Comparison of ENCODE assay signal across 8 mouse cellular contexts in the genomic region with DNA sequence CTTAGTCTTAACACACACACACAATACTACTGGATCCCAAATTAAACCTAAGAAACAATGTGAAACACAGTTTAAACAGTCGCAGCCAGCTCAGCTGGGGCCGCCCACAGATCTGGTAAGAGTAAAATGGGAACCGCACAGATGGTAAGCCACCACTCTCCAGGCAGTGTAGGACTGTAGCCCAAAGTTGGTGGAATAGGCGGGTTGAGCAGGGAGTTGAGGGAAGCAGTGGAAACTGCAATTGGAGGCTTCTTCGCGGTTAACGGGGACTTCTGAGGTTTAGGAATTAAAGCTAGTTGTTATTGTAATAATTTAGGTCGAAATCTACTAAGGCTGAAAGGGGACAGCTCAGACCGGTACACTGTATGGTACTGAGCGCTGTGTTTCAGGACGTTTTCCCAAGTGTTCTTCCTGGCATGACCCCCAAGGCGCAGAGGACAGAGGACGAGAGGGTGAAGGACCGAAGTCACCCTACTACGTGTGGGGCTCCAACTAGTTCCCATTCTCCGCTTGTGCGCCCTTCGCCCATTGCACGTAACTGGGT. TPM values are rescaled to one million over a fixed set of nuclear protein-coding genes. Genes with fewer than 3 reads are reported as not detected.
DNase-seq lines count a peak whose midpoint lies in the region; ATAC-seq and TF ChIP-seq lines count a peak whose summit lies in the region.

No protein-coding gene starts in this region.

- H3K4me3 ChIP-seq in kidney, embryonic 14.5 days (ENCODE audit: low read length), result peak overlapping the region; percentile 86
- H3K4me3 ChIP-seq in forebrain, embryonic 13.5 days, result peak overlapping the region; percentile 78
- peak overlapping the region; percentile 90 for H3K4me3 ChIP-seq in kidney, postnatal 0 days (replicated peaks; ENCODE audit: low read depth, low read length)
- H3K4me3 ChIP-seq in liver, embryonic 11.5 days (ENCODE audit: low read depth, low read length), result peak overlapping the region; percentile 74

- H3K27ac ChIP-seq in kidney, embryonic 14.5 days (ENCODE audit: low read depth, low read length), result peak overlapping the region; percentile 62
- no peak overlapping the region for H3K27ac ChIP-seq in forebrain, embryonic 13.5 days
- H3K27ac ChIP-seq in kidney, postnatal 0 days, result peak overlapping the region; percentile 62
- peak overlapping the region; percentile 95 for H3K27ac ChIP-seq in liver, embryonic 11.5 days (ENCODE audit: low read depth, low read length)

- H3K4me2 ChIP-seq in kidney, embryonic 14.5 days (replicated peaks; ENCODE audit: low read depth, low read length), result peak overlapping the region; percentile 72
- H3K4me2 ChIP-seq in forebrain, embryonic 13.5 days, result peak overlapping the region; percentile 81
- peak overlapping the region; percentile 88 for H3K4me2 ChIP-seq in kidney, postnatal 0 days (ENCODE audit: low read length)
- H3K4me2 ChIP-seq in liver, embryonic 11.5 days, result peak overlapping the region; percentile 88

- 0 out of 2 replicates have a peak, but pooled peaks cover 5% of the 10 kb centered on the region for H3K4me1 ChIP-seq in kidney, embryonic 14.5 days (ENCODE audit: control insufficient read depth, insufficient read depth, low read length)
- peaks cover 7% of the 10 kb centered on the region for H3K4me1 ChIP-seq in forebrain, embryonic 13.5 days
- H3K4me1 ChIP-seq in kidney, postnatal 0 days (replicated peaks; ENCODE audit: insufficient read depth, low read length), result no peaks in the 10 kb centered on the region
- peaks cover 19% of the 10 kb centered on the region for H3K4me1 ChIP-seq in liver, embryonic 11.5 days (replicated peaks; ENCODE audit: control insufficient read depth, insufficient read depth, low read length)

- peak; percentile 71 for ATAC-seq in kidney, embryonic 14.5 days (ENCODE audit: low FRiP score, low TSS enrichment)
- peak; percentile 82 for ATAC-seq in forebrain, embryonic 13.5 days
- ATAC-seq in kidney, postnatal 0 days (replicated peaks; ENCODE audit: low FRiP score, low read depth), result peak; percentile 65
- peak; percentile 59 for ATAC-seq in liver, embryonic 11.5 days (replicated peaks; ENCODE audit: low FRiP score)

- no peak for DNase-seq in kidney, adult 8-10 months
- DNase-seq in R1 (ENCODE audit: low read depth, low spot score) (peak; percentile 53), MN1 (ENCODE audit: low spot score) (no peak)
- DNase-seq in kidney, postnatal 0 days (ENCODE audit: low spot score), result no peak
- peak; percentile 43 for DNase-seq in liver, embryonic 11.5 days (ENCODE audit: low spot score)
- peak; percentile 77 to 87 for DNase-seq in right cerebral cortex, postnatal 10 days (ENCODE audit: low spot score in 2 of 2)

- TF ChIP-seq CTCF in kidney, postnatal 0 days (IDR thresholded peaks at IDR 0.05; ENCODE audit: low read depth), result no peak

- no peaks in the 10 kb centered on the region; the same call in 1 of the 2 replicates for H3K36me3 ChIP-seq in kidney, embryonic 14.5 days (ENCODE audit: control insufficient read depth, insufficient read depth, low read length)
- no peaks in the 10 kb centered on the region for H3K36me3 ChIP-seq in forebrain, embryonic 13.5 days (ENCODE audit: poor library complexity, severe bottlenecking)
- peaks cover 6% of the 10 kb centered on the region; the same call in 1 of the 2 replicates for H3K36me3 ChIP-seq in kidney, postnatal 0 days (ENCODE audit: insufficient read depth, low read length)
- H3K36me3 ChIP-seq in liver, embryonic 11.5 days (ENCODE audit: control insufficient read depth, insufficient read depth, low read length), result no peaks in the 10 kb centered on the region

- 1% methylated on average over 19 of the region's 19 CpGs for WGBS in kidney, embryonic 14.5 days
- WGBS in forebrain, embryonic 13.5 days, result under 1% methylated on average over 19 of the region's 19 CpGs
- 1% methylated on average over 19 of the region's 19 CpGs for WGBS in kidney, postnatal 0 days
- under 1% methylated on average over 19 of the region's 19 CpGs for WGBS in liver, embryonic 11.5 days

- no peaks in the 10 kb centered on the region for H3K27me3 ChIP-seq in kidney, embryonic 14.5 days (ENCODE audit: control insufficient read depth, insufficient read depth, low read length)
- H3K27me3 ChIP-seq in forebrain, embryonic 13.5 days, result no peaks in the 10 kb centered on the region
- H3K27me3 ChIP-seq in kidney, postnatal 0 days (ENCODE audit: insufficient read depth, low read length), result no peaks in the 10 kb centered on the region
- H3K27me3 ChIP-seq in liver, embryonic 11.5 days (replicated peaks; ENCODE audit: control insufficient read depth, insufficient read depth, low read length), result no peaks in the 10 kb centered on the region

- H3K9me3 ChIP-seq in kidney, embryonic 14.5 days (ENCODE audit: control insufficient read depth, low read length), result no peaks in the 10 kb centered on the region
- H3K9me3 ChIP-seq in forebrain, embryonic 13.5 days (replicated peaks), result no peaks in the 10 kb centered on the region
- no peaks in the 10 kb centered on the region for H3K9me3 ChIP-seq in kidney, postnatal 0 days (replicated peaks; ENCODE audit: low read length)
- H3K9me3 ChIP-seq in liver, embryonic 11.5 days (ENCODE audit: control insufficient read depth, low read length), result no peaks in the 10 kb centered on the region

- H3K9ac ChIP-seq in kidney, embryonic 14.5 days (ENCODE audit: low read depth, low read length), result peak overlapping the region; percentile 76
- H3K9ac ChIP-seq in forebrain, embryonic 13.5 days, result peak overlapping the region; percentile 83
- peak overlapping the region; percentile 84 for H3K9ac ChIP-seq in kidney, postnatal 0 days (ENCODE audit: low read depth, low read length)
- H3K9ac ChIP-seq in liver, embryonic 11.5 days (ENCODE audit: low read depth, low read length), result peak overlapping the region; percentile 85

RNA-seq across cellular contexts. Expression of a gene that starts 0.6 kb away (rescaled TPM):
- 16.3 and 18.8 TPM in 2 replicates for polyA plus RNA-seq in kidney, embryonic 14.5 days (2014; fragmentation: Nextera tagmentation; extraction: Ambion mirVana)
- polyA plus RNA-seq in forebrain, embryonic 13.5 days (2015; fragmentation: Nextera tagmentation; extraction: Ambion mirVana), result 24.3 and 25.2 TPM in 2 replicates
- polyA plus RNA-seq in kidney, postnatal 0 days (2015; fragmentation: Nextera tagmentation; extraction: Ambion mirVana), result 21.8 and 23.5 TPM in 2 replicates
- polyA plus RNA-seq in liver, embryonic 11.5 days (2014; fragmentation: Nextera tagmentation; extraction: Ambion mirVana), result 20.3 and 24.9 TPM in 2 replicates

RNA-seq across cellular contexts. Expression of a gene that starts 24.5 kb away (rescaled TPM):
- 65.5 and 67.6 TPM in 2 replicates for polyA plus RNA-seq in kidney, embryonic 14.5 days (2014; fragmentation: Nextera tagmentation; extraction: Ambion mirVana)
- 77.6 and 85.1 TPM in 2 replicates for polyA plus RNA-seq in forebrain, embryonic 13.5 days (2015; fragmentation: Nextera tagmentation; extraction: Ambion mirVana)
- polyA plus RNA-seq in kidney, postnatal 0 days (2015; fragmentation: Nextera tagmentation; extraction: Ambion mirVana), result 41.0 and 46.7 TPM in 2 replicates
- 112 and 117 TPM in 2 replicates for polyA plus RNA-seq in liver, embryonic 11.5 days (2014; fragmentation: Nextera tagmentation; extraction: Ambion mirVana)

Comparison
In these comparisons a context has a peak if more than half of its experiments do, and no peak if none do; other contexts are left out.
1. DNase-seq: peak in R1 (single experiment), liver, embryonic 11.5 days (single experiment) and right cerebral cortex, postnatal 10 days (2 of 2); none in kidney, adult 8-10 months (0 of 2), kidney, postnatal 0 days (single experiment) and MN1 (single experiment).
2. Peak in every context shown above with its lines, with median percentiles within 50 percentile points of each other: ATAC-seq, H3K4me2 ChIP-seq, H3K4me3 ChIP-seq and H3K9ac ChIP-seq.